Mouse (Mus musculus) C2C12 (cell line): ENCODE data around the gene Prkab1. TPM values are rescaled to one million over a fixed set of nuclear protein-coding genes. Genes with fewer than 3 reads are reported as not detected.

Experiments used
- H3K27me3 ChIP-seq: one replicate; pipeline ENCODE4 v1.6.1; 2011; ENCODE audit not compliant: control insufficient read depth, insufficient read depth, insufficient read length
- H3K36me3 ChIP-seq: one replicate; pipeline ENCODE4 v1.6.1; 2011; ENCODE audit not compliant: control insufficient read depth, insufficient read depth
- H3K4me3 ChIP-seq: one replicate; pipeline ENCODE4 v1.5.1; 2011; ENCODE audit warnings: mild to moderate bottlenecking, control low read depth; ENCODE audit not compliant: poor library complexity, insufficient read depth, severe bottlenecking
- H3K79me2 ChIP-seq: one replicate; pipeline ENCODE4 v1.6.1; 2011; ENCODE audit not compliant: control insufficient read depth, insufficient read depth
- H3K79me3 ChIP-seq: one replicate; pipeline ENCODE4 v1.6.1; 2011; ENCODE audit warnings: low read depth, control low read depth
- H3ac ChIP-seq: one replicate; pipeline ENCODE3; 2011; ENCODE audit warnings: low read depth; ENCODE audit not compliant: control insufficient read depth, insufficient read length
- CEBPB ChIP-seq: IDR thresholded peaks from one replicate; pipeline ENCODE4 v1.6.1; 2011; ENCODE audit warnings: low read depth, mild to moderate bottlenecking, control low read depth, moderate library complexity
- CTCF ChIP-seq: IDR thresholded peaks from one replicate; pipeline ENCODE4 v1.5.1; 2011; ENCODE audit not compliant: control insufficient read depth, insufficient read depth, insufficient read length
- FOSL1 ChIP-seq: IDR thresholded peaks from one replicate; pipeline ENCODE4 v1.8.0; 2011; ENCODE audit warnings: mild to moderate bottlenecking, low read length; ENCODE audit not compliant: poor library complexity, insufficient read depth, severe bottlenecking
- MAX ChIP-seq: IDR thresholded peaks from one replicate; pipeline ENCODE4 v1.6.1; 2011; ENCODE audit warnings: mild to moderate bottlenecking, control low read depth
- MYOD1 ChIP-seq: IDR thresholded peaks from one replicate; pipeline ENCODE4 v1.6.1; 2011; ENCODE audit warnings: low read depth; ENCODE audit not compliant: control insufficient read depth, insufficient read length
- MYOG ChIP-seq: IDR thresholded peaks from one replicate; pipeline ENCODE4 v1.6.1; 2011; ENCODE audit not compliant: control insufficient read depth, insufficient read length; ENCODE audit errors: extremely low read depth
- USF1 ChIP-seq: IDR thresholded peaks from one replicate; pipeline ENCODE4 v1.6.1; 2011; ENCODE audit warnings: low read depth, mild to moderate bottlenecking, control low read depth, moderate library complexity
- polyA plus RNA-seq: library from polyadenylated mRNA; unstranded; fragments of >200 nt; fragmentation: generic; extraction: Trizol; gene quantifications from one replicate; pipeline ENCODE4 v1.2.1, GENCODE M21; 2012; ENCODE audit warnings: missing spikeins

Gene Prkab1
- polyA plus RNA-seq, 1 experiment = 48.6 TPM

GRCm38 (mm10) chr5:115991717-115992116 lies 32.6 kb downstream of the Prkab1 start:
- Histone ChIP-seq H3ac (no peak overlapping the region), H3K4me3 (no peak overlapping the region), H3K79me2 (no peaks in the 10 kb centered on the region), H3K27me3 (no peaks in the 10 kb centered on the region), H3K36me3 (peaks cover 74% of the 10 kb centered on the region), H3K79me3 (no peaks in the 10 kb centered on the region)
- no peak for TF ChIP-seq FOSL1
- TF ChIP-seq MYOG = no peak
- TF ChIP-seq CEBPB = no peak
- TF ChIP-seq CTCF = no peak
- no peak for TF ChIP-seq MAX
- TF ChIP-seq USF1 = no peak
- TF ChIP-seq MYOD1 = no peak

- Histone ChIP-seq H3ac (no peak overlapping the region), H3K27me3 (no peaks in the 10 kb centered on the region), H3K79me2 (no peaks in the 10 kb centered on the region), H3K79me3 (no peaks in the 10 kb centered on the region), H3K4me3 (no peak overlapping the region), H3K36me3 (peaks cover 85% of the 10 kb centered on the region)
- TF ChIP-seq USF1 = no peak
- no peak for TF ChIP-seq CEBPB
- TF ChIP-seq CTCF = no peak
- no peak for TF ChIP-seq MYOG
- no peak for TF ChIP-seq FOSL1
These were observed 37.0 kb downstream of the Prkab1 start for GRCm38 (mm10) chr5:115987284-115987683.

GRCm38 (mm10) chr5:115985101-115985500 lies 39.2 kb downstream of the Prkab1 start:
- no peak overlapping the region for H3ac ChIP-seq
- no peaks in the 10 kb centered on the region for H3K79me2 ChIP-seq
- no peaks in the 10 kb centered on the region for H3K27me3 ChIP-seq
- H3K79me3 ChIP-seq = no peaks in the 10 kb centered on the region
- TF ChIP-seq USF1 (no peak), MYOG (no peak), CTCF (no peak), MYOD1 (no peak)
- peaks cover 70% of the 10 kb centered on the region for H3K36me3 ChIP-seq
- no peak overlapping the region for H3K4me3 ChIP-seq

GRCm38 (mm10) chr5:115984392-115984791 lies 39.9 kb downstream of the Prkab1 start:
- Histone ChIP-seq H3K36me3 (peaks cover 70% of the 10 kb centered on the region), H3K79me2 (no peaks in the 10 kb centered on the region), H3K79me3 (no peaks in the 10 kb centered on the region), H3K4me3 (no peak overlapping the region), H3ac (no peak overlapping the region), H3K27me3 (no peaks in the 10 kb centered on the region)
- TF ChIP-seq MYOG (no peak), USF1 (no peak), CEBPB (no peak), MYOD1 (no peak), CTCF (no peak), MAX (no peak), FOSL1 (no peak)

- H3K79me3 ChIP-seq = no peaks in the 10 kb centered on the region
- peaks cover 55% of the 10 kb centered on the region for H3K36me3 ChIP-seq
- no peaks in the 10 kb centered on the region for H3K79me2 ChIP-seq
- H3K4me3 ChIP-seq = no peak overlapping the region
- no peak for TF ChIP-seq MYOD1
- no peak for TF ChIP-seq FOSL1
- no peaks in the 10 kb centered on the region for H3K27me3 ChIP-seq
- no peak overlapping the region for H3ac ChIP-seq
These were observed 41.5 kb downstream of the Prkab1 start for GRCm38 (mm10) chr5:115982671-115983373.

- Histone ChIP-seq H3K27me3 (no peaks in the 10 kb centered on the region), H3K79me3 (no peaks in the 10 kb centered on the region), H3K79me2 (no peaks in the 10 kb centered on the region), H3K4me3 (no peak overlapping the region), H3K36me3 (peaks cover 50% of the 10 kb centered on the region), H3ac (no peak overlapping the region)
- TF ChIP-seq MYOG (no peak), CTCF (no peak), CEBPB (no peak), USF1 (no peak), MYOD1 (no peak), FOSL1 (no peak), MAX (no peak)
These were observed 43.8 kb downstream of the Prkab1 start for GRCm38 (mm10) chr5:115980537-115980936.
